In genomic region chr14:117681321-117681921, GRCm38 (mm10) we compare ENCODE assay signal across 10 mouse cellular contexts.
A peak's percentile ranks its signal among the peaks of the same experiment; 100 is the strongest.
DNase-seq lines count a peak whose midpoint lies in the region; ATAC-seq and TF ChIP-seq lines count a peak whose summit lies in the region.
"Had no signal": no experiment of that assay in that cellular context is flagged by ENCODE, and none has a peak within 500 bp of the region (broad histone marks: within the 10 kb centered on the region; RNA-seq: fewer than 3 reads in every experiment).

No protein-coding gene starts in this region.

- WGBS in midbrain, embryonic 16.5 days, result 55% methylated on average over 5 of the region's 5 CpGs

- no peaks in the 10 kb centered on the region for H3K4me1 ChIP-seq in midbrain, embryonic 16.5 days (ENCODE audit: control insufficient read depth, insufficient read depth, low read length)

- H3K9ac ChIP-seq in midbrain, embryonic 16.5 days (ENCODE audit: low read depth, low read length), result no peak overlapping the region

- no peaks in the 10 kb centered on the region for H3K27me3 ChIP-seq in midbrain, embryonic 16.5 days (ENCODE audit: control insufficient read depth, insufficient read depth, low read depth, low read length)

- peak; percentile 9 for DNase-seq in kidney, postnatal 10 days
- DNase-seq in kidney, adult 8-10 months, result no peak
- DNase-seq in brain, embryonic 14.5 days (ENCODE audit: low read depth), result peak; percentile 90
- DNase-seq in forelimb bud, embryonic 11.5 days (ENCODE audit: low read depth, low spot score), result peak; percentile 37
- DNase-seq in cerebellum, adult 9-10 months, result no peak
- DNase-seq in left cerebral cortex, adult 2 months (ENCODE audit: extremely low spot score in 1 of 2, low spot score in 2 of 2), result no peak
- DNase-seq: gastrocnemius, postnatal 10 days; thymus, adult 18-20 months had no signal

- H3K36me3 ChIP-seq in midbrain, embryonic 16.5 days (ENCODE audit: control insufficient read depth, insufficient read depth, low read length), result no peaks in the 10 kb centered on the region

- no peak overlapping the region; the same call in 1 of the 2 replicates for H3K27ac ChIP-seq in midbrain, embryonic 16.5 days (ENCODE audit: low read length)
- H3K27ac ChIP-seq in left cerebral cortex, adult 2 months, result no peak overlapping the region

- no peak for TF ChIP-seq CTCF in brain, embryonic 14.5 days (IDR thresholded peaks at IDR 0.05; ENCODE audit: borderline replicate concordance, extremely low read depth, insufficient read depth, insufficient read length)
- no peak for TF ChIP-seq CTCF in left cerebral cortex, adult 2 months (IDR thresholded peaks at IDR 0.05)

- H3K4me3 ChIP-seq in midbrain, embryonic 16.5 days (ENCODE audit: low read depth, low read length), result no peak overlapping the region
- H3K4me3 ChIP-seq in left cerebral cortex, adult 2 months, result no peak overlapping the region

- H3K4me2 ChIP-seq in midbrain, embryonic 16.5 days (ENCODE audit: low read length), result no peak overlapping the region

- no peak for TF ChIP-seq POLR2A in brain, embryonic 14.5 days (IDR thresholded peaks at IDR 0.05; ENCODE audit: borderline replicate concordance, extremely low read depth, insufficient read depth, insufficient read length, poor library complexity, severe bottlenecking)

- ATAC-seq in midbrain, embryonic 16.5 days, result peak; percentile 60; the same call in 1 of the 2 replicates
- no peak for ATAC-seq in erythroid progenitor cell, adult 5-6 weeks (replicated peaks; ENCODE audit: low FRiP score, poor library complexity, severe bottlenecking)

- intact Hi-C loops in left cerebral cortex, adult 2 months (cut with DNase I), result no loop called here

- no peaks in the 10 kb centered on the region for H3K9me3 ChIP-seq in midbrain, embryonic 16.5 days (replicated peaks; ENCODE audit: control insufficient read depth, low read length, poor library complexity, severe bottlenecking)

Comparison
In these comparisons a context has a peak if more than half of its experiments do, and no peak if none do; other contexts are left out.
1. DNase-seq: peak in kidney, postnatal 10 days (single experiment), brain, embryonic 14.5 days (single experiment) and forelimb bud, embryonic 11.5 days (single experiment); none in kidney, adult 8-10 months (0 of 2), cerebellum, adult 9-10 months (single experiment) and left cerebral cortex, adult 2 months (0 of 2).